ENCODE assay signal across 19 mouse cellular contexts in genomic region chr2:24609789-24610188, GRCm38 (mm10).
A peak's percentile ranks its signal among the peaks of the same experiment; 100 is the strongest.
DNase-seq lines count a peak whose midpoint lies in the region.
"Had no signal": no experiment of that assay in that cellular context is flagged by ENCODE, and none has a peak within 500 bp of the region (broad histone marks: within the 10 kb centered on the region; RNA-seq: fewer than 3 reads in every experiment).

No protein-coding gene starts in this region.

- intact Hi-C loops in left cerebral cortex, postnatal 4 days (cut with DNase I) = no loop called here
- intact Hi-C loops in left cerebral cortex, postnatal 36 days (cut with DNase I) = no loop called here

- DNase-seq in left cerebral cortex, adult 11 months (ENCODE audit: low spot score) = peak; percentile 34
- DNase-seq in left cerebral cortex, postnatal 4 days = no peak
- DNase-seq in frontal cortex, postnatal 36 days (ENCODE audit: low spot score in 2 of 2) = peak; percentile 51 to 75
- peak; percentile 52 to 65 for DNase-seq in left cerebral cortex, postnatal 36 days (ENCODE audit: low spot score in 2 of 2)
- DNase-seq in cerebellum, postnatal 14 days = no peak
- no peak for DNase-seq in ovary, postnatal 10 days (ENCODE audit: low spot score)
- DNase-seq in neural tube, embryonic 10.5 days (ENCODE audit: extremely low spot score, low spot score) = no peak
- DNase-seq: adrenal gland, adult 2 months; cerebellum, adult 11-12 months; cerebellum, postnatal 10 days; gastrocnemius, postnatal 14 days; heart, adult 18-20 months; heart, postnatal 10 days; kidney, adult 11 months; liver, embryonic 13.5 days; lung, adult 2 months; lung, postnatal 14 days; retina, postnatal 1 day; spleen, adult 18-20 months had no signal

Comparison
In these comparisons a context has a peak if more than half of its experiments do, and no peak if none do; other contexts are left out.
1. DNase-seq: peak in left cerebral cortex, adult 11 months (single experiment), frontal cortex, postnatal 36 days (2 of 2) and left cerebral cortex, postnatal 36 days (2 of 2); none in left cerebral cortex, postnatal 4 days (single experiment), cerebellum, postnatal 14 days (0 of 2), ovary, postnatal 10 days (single experiment) and neural tube, embryonic 10.5 days (single experiment).